Mouse (Mus musculus) liver, embryonic 14.5 days (tissue): ENCODE results near the gene Pik3r3.

Source experiments
- CTCF ChIP-seq: IDR thresholded peaks from 2 replicates; pipeline ENCODE4 v1.5.1; 2016; ENCODE audit warnings: antibody characterized with exemption, low read depth, control low read depth
- EP300 ChIP-seq: IDR thresholded peaks from 2 replicates; pipeline ENCODE4 v1.6.1; 2016; ENCODE audit warnings: antibody characterized with exemption, low read depth

- TF ChIP-seq CTCF = no peak
- peak; percentile 66 for TF ChIP-seq EP300
Measured at GRCm38 (mm10) chr4:116175711-116176542, 45.5 kb upstream of the Pik3r3 start.
